Mouse (Mus musculus): ENCODE results near the gene Adora1.

Gene Adora1

DNA sequence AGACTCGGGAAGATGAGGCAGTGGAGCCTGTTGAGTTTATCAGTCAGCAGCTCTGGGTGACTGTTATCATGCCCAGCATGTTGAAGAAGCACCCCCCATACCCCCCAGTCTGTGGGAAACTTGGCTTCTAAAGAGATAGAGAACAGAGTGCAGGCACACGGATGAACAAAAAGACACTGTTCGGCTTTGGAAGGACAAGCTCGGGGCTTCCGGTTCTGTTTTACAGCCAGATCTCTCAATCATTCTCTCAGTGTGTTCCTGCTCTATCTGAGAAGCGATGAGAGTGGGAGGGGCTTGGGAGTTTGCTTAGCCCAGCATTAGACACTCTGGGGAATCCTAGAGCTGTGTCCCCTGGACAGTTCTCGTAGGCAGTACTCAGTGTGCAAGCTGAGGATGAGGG is 21.8 kb downstream of the Adora1 start:
- no peak for DNase-seq

DNA sequence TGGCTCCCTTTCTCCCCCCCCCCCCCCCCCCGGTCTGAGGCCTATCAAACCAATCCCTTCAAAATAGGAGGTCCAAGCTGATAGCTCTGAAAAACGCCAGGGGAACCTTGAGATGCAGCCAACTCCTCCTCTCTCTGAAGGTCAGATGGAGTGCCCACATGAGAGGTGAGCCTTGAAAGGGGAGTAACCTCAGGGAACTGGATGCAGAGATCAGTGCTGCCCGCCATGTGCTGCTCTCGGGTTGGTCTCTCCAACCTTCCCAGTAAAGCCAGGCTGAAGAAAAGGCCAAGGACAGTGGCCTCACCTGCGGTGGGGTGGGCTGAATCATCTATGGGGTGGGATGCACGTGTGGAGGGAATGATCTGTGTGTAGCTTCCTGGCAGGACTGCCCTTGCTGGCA is 22.9 kb downstream of the Adora1 start:
- DNase-seq: no peak

DNA sequence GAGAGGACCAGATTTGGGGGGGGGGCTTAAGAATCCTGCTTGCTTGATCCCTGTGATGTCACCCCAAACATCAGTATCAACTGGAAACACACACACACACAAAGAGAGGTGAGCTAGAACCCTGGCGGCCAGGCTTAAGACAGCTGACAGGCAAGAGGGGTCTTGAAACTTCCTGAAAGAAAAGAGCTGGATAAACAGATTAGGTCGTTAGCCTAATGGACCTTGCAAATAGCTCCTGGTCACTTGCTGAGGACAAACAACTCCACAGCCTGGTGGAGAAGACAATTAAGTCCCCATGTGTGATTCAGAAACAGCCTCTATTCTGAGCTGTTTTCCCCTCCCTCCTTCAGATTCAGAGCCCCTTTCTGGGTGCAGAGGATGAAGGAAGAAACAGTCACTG is 23.6 kb downstream of the Adora1 start:
- DNase-seq: no peak

DNA sequence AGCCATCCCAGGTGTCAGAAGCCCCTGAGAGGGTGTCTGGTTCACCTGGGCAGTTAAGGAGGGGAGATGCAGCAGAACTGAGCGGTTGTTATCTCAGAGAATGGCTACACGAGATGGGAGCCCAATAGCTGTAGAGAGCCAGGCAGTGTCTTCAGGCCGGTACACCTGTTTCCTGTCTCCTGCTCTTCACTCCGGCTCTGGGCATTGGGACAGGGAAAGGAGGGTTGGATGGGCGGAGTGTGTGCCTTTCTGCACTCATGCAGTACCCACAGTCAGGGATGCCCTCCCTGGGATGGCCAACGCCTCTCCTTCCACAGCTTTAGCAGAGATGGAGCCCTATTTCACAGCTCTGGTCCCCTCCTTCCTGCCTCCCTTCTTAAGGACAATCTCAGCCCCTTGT is 24.2 kb downstream of the Adora1 start:
- no peak for DNase-seq

DNA sequence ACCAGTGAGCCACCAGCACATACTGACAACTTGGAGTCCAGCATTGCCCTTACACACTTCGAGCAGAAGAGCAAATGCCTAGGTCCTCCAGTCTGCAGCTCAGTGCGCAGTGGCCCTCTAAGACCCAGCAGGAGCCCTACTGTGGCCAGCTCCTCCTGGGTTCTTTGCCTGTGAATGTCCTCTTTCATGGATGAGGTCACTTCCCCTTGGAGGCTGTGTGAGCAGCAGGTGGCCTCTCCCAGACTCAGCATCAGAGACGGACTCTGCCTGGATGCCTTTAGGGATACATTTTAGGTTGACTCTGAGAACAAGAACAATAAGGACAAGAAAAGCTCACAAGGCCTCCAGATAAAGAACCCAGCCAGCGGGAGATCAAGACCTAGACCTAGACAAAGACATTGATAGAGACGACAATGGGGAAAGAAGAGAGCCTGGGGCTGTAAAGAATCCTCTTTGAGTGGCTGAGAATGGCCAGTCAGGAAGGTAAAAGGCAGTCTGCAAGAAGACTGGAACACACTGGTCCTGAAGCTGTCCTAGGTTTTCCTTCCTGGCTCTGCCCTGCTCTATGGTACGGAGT is 25.0 kb downstream of the Adora1 start:
- DNase-seq: no peak

DNA sequence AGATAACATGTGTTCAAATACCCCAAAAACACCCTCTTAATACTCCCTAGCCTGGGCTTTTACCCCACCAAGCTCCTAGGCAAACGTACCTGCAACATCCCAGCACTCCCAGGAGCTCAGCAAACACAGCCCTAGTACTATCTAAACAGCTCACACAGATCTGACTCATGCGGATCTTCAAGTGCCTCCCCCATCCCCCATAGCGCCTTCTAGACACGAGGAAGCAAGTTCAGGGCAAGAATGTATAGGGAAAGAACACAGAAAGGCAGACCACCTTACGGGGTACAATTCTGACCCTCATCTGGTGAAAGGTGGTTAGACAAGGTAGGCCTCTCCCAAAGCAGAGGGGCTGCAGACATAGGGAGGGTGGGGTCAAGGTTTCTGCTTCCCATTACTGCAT is 29.1 kb downstream of the Adora1 start:
- DNase-seq: no peak

DNA sequence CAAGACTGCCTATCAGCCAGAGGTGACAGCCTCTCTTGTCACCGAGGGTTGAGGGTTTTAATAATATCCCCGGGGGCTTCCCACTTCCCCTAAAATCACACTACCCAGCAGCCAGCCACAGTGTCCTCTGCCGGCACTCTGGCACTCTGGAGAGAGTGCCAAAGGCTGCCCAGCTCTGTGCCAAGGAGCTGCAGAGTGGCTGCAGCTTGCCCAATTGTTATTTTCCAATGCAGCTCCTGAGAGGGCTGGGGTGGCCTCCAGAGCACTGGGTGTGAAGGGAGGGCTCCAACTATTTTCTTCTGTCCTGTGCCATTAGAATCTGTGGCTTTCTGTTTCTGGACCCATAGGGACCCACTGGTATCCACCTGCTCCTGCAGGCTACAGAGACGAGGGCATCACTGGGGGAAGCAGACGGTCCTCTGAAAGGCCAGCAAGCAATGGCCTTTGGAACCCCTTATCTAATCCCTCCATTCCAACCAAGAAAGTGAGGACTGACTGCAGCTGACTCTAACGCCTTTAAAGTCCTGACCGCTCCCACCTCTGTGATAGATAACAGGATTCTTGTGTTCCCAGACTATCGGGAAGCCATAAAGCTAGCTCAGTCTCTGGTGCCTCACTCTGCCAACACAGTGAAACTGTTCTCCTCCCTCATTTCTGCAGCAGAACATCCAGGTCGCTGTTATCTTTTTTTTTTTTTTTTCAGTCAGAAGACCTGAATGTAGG is 29.8 kb downstream of the Adora1 start:
- no peak for DNase-seq

DNA sequence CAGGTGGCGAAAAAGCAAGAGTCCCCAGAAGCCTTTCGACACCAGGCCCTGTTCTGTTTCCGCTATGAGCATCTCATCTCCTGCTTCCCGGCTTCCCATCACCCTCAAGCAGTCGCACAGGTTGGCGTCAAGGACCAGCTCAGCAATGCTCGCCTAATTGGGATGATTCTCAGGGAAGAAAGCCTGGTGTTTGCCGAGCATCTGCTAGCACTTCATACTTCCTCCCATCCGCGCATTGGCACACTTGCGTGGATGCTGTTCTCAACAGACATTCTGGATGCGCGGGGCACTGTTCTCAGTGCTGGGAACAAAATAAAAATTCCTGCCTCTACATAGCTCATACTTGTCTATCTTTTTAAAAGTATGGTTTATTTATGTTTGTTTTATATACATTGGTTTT is 31.0 kb downstream of the Adora1 start:
- DNase-seq: peak; percentile 84

DNA sequence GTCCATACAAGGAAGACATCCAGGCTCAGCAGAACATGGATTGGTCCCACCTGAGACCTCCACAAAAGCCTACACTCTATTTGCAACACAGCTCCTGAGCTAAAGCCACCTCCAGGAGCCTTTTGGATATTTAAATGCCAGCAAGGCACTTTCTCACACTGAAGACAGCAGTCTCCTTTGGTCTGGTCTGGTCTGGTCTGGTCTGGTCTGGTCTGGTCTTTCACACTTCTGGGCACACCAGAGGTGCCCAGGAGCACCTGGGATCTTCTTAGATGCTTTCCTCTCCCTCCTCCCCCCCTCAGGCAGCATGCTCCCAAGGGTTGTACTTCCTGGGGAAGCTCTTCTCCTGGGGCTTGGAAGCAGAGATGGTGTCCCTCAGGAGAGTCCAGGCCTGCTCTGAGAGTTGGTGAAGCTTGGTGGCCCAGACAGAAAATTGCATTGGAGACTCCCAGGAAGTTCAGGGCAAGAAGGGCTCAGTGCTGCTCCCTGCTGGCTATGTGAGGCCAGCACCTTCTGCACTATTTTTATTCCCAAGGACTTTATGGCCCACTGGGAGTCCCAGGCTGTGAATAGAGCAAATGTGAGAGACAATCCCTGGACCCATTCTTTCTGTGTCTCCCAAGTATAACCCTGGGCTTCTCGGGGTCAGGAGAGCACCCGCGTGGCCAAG is 33.3 kb downstream of the Adora1 start:
- no peak for DNase-seq

DNA sequence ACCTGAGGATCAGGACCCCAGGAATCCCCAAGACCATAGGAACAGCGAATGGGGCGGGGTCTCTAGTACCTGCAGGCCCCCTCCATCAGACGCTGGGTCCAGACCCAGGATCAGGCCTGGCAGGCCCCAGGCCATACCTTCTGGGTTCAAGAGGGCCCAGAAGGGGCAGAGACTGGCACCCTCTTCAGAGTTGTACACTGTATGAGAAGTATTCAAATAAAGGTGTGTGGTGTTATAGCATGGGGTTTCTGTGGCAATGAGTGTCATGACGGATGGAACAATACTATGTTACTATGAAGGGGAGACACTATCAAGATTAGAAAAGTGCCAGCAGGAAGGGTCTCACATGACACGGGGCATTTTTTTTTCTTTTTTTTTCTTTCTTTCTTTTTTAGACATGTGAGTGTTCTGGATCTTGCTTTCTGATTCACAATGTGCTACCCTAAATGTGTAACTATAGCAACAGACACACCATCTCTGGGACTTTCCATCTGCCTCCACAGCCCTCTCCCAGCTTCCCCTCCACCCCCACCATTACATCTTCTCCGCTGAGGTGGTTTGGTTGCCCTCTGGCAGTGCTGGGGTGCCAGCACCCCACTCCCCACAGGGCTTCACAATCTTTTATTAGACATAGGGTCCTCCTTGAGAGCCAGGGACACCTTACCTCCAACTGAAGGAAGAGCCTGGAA is 34.1 kb downstream of the Adora1 start:
- peak; percentile 71 for DNase-seq

DNA sequence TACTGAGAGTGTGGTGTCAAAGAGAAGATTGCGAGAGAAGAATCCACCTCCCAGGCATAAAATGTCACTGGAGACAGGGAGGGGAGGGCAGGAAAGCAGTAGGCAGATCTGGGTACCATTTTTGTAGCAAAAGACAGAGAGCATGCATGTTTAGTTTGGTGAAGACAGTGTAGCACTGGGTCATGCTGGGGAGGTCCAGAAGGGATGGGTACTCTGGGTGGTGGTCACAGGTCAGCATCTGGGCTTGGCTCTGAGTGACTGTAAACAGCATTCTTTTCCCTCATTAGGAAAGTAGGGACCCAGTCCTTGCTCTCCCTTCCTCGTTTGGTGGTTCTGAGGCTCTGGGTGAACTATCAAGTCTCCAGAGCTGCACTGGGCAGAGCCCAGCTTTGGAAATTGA is 34.8 kb downstream of the Adora1 start:
- no peak for DNase-seq

DNA sequence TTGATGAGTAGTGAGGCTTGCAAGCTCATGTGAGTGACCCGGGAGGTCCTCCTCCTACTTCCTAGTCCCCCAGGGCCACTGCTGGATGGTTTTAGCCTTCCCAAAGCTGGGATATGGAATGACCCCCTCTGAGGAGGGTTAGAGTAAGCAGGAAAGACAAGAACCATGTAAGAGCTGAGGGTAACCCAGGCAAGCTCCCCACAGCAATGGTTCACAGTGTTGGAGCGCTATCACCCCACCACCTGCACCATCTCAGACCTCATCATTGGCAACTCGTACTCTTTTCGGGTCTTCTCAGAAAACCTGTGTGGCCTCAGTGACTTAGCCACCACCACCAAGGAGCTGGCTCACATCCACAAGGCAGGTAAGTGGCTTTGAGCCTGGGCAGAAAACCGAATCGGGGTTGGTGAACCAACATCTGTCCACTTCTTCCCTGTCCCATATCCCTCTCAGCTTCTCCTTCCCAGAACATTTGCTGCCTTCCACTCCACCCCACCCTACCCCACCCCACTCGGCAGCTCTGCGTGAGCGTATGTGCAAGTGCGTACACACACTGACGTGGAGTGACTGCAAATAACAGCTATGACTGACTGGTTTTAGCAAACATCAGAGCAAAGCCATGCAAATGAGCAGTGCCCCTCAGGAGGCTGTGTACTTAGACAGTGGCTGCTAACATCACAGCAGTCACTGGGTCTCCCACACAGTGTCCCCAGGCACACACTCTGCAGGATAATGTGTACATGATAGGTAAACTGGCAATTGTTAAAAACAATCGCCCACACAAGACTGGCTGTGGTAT is 36.8 kb downstream of the Adora1 start:
- DNase-seq: peak; percentile 53

DNA sequence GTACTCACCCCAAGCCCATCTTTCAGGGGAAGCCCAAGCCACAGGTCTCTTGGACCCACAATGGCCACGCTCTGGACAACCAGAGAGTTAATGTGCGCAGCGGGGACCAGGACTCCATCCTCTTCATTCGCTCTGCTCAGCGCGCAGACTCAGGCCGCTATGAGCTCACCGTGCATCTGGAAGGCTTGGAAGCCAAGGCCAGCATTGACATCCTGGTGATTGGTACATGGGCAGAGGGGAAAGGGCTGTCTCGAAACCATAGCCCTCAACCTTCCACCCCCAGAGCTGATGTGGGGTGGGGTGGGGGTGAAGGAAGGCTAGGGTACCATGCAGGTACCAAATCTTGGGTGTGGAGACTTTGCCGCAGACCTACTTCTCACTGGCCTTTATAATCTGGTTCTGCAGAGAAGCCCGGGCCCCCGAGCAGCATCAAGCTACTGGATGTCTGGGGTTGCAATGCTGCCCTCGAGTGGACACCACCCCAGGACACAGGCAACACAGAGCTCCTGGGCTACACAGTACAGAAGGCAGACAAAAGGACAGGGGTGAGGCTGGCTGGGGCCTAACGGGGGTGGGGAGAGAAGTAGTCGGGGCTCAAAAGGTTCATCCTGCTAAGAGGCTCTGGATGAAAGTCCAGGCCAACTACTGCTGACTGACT is 37.8 kb downstream of the Adora1 start:
- no peak for DNase-seq

DNA sequence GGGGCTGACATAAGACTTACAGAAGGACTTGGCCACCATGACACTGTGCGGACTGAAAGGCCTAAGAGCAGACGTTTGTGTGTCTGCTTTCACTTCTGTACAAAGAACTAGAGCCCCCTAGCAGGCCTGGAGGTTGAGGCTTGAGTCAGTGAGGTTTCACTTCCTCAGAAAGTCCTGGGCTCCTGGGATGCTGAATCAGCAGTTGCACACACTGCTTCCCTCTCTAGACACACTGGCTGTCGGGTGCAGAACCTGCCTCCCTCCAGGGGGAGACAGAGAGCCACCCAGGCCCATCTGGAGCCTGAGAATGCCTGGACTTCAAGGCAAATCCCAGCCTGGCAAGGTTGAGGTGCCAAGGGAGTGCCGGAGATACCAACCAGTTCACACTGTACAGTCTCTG is 38.8 kb downstream of the Adora1 start:
- peak; percentile 82 for DNase-seq

DNA sequence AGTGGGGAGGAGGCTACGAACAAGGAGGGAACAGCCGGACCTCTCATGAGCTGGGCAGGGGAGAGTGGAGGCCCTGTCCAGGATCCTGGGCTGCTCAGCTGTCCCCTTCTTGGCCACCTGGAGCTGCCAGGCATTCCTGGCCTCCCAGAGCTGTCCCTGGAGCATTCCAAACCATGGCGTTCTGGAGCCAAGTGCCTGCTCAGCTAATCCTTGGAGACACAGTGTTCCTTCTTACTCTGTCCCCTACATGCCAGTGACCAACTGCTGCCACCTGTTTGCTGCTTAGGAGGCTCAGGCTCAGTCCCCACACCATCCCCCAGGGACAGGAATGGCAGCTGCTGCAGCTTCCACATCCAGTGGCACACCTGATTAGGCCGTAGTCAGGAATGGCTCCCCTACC is 39.3 kb downstream of the Adora1 start:
- DNase-seq: no peak

DNA sequence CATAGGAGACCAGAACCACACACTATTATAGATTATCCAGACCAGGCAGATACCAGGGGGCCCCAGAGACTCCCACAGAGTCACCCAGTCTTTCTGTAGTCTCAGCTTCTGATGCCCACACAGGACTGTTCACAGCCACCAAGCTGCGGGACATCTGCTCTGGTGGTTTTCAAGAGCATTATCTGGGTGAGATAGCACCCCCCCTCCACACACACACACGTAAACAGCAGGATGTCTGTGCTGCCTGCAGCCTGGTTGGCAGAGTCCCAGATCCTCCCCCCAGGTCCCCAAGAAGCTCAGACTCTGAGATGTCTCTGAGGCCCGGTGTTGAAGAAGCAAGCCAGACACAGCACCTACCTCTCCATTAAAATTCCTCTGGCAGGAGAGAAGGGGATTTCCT is 39.7 kb downstream of the Adora1 start:
- DNase-seq: peak; percentile 70

DNA sequence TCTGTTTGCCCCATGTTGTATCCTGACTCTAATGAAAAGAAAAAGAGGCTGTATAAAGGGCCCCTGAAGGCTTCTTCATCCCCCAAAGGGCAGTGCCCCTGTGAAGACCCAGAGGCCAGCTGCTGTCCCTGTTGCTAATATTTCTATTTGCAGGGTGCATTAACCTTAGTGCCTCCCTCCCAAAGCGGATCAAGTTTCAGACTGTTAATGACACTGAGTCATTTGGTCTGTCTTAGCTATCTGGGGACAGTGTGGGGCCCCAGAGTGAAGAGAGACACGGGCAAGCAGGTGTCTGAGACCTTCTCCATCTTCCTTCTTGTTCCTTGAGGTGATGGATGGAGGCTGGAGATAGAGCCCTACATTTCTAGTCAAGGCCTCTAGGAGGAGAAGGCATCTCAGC is 40.1 kb downstream of the Adora1 start:
- no peak for DNase-seq

DNA sequence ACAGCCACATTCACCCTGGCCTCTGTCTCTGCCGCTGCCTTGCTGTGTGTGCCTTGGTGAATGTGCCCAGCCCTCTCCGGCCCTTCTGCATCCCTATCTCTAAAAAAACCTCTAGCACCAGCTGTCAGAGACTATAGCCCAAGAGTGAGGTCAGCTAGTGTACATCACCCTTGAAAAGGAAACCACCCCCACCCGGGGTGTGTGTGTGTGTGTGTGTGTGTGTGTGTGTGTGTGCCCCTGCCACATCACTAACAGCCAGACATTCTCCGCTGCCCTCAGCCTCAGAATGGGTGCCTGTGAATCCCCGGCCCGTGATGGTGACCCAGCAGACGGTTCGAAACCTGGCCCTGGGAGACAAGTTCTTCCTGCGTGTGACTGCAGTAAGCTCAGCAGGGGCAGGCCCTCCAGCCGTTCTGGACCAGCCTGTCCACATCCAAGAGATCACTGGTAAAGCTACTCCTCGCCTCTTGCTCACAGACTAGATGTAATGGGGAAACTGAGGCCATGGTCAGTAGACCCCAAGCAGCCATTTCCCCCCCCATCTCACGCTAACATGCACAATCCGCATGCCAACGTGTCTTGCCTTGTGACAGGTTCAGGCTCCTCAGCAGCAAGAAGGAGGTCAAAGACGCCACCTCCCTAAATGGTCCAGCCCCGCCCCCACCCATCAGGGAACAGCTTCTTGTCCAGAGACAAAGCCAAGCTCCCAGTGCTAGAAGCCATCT is 40.8 kb downstream of the Adora1 start:
- no peak for DNase-seq

DNA sequence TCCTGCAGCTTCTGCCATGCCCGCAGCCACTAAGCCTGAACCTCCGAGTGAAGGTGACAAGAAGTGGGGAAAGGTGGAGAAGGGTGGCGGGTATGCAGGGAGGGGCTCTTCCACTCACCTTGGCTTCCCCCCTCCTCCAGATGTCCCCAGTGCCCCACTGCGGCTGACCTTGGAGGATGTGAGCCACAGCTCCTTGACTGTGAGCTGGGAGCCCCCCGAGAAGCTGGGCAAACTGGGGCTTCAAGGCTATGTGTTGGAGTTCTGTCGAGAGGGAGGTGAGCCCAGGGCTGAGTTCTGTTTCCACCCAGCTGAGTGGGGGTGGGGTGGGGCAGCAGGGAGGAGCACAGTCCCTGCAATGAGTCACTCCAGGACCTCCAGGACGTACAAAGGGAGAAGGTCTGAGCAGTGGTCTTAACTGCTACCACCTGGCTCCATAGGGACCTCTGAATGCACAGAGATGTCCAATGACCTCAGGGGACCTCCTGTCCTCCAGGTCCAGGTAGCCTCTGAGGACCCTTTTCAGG is 41.5 kb downstream of the Adora1 start:
- no peak for DNase-seq

DNA sequence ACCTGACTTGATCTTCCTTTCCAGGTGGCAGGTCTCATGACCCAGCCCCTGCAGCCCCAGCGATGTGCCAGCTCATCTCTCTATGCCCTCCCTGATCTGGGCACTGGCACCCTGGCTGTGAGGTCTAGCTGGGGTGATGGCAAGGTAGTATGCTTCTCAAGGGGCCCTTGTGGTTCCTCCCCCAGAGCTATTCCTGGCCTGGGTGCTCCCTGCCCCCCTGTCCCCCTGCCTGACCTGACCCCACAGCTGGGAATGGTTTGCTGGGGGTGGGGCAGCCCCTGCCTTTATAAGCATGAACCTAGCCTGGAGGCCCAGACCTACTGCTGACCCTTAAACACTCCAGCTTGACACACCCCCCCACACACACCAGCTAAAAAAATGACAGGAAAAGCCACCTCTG is 42.1 kb downstream of the Adora1 start, which contains the start of gene Mybph:
TSS of gene Mybph (plus strand) at position 323 of the 400 bp plus-strand sequence.
- no peak for DNase-seq

DNA sequence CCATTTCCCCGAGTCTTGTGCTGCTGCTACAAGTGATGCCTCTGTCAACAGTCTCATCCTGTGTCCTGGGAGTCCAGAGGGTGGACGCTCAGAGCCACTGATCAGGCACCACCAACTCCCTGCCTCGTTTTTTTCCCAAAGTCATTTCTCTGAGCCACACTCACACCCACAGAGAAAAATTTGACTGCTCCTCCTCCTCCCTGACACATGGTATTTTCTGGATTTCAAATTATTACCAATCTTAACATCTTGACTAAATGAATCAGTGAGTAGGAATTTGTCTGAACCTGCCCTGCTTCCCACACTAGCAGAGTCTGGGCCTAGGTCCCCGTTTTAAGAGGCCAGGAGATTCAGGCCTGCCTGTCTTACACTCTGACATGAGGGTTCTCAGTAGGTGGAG is 43.2 kb downstream of the Adora1 start:
- no peak for DNase-seq
